Mouse (Mus musculus) neural tube, embryonic 14.5 days (tissue): ENCODE measurements around the gene Trip10. TPM values are rescaled to one million over a fixed set of nuclear protein-coding genes. Genes with fewer than 3 reads are reported as not detected.
A peak's percentile ranks its signal among the peaks of the same experiment; 100 is the strongest.

Source experiments
- ATAC-seq: fragments of 200-750 bp; cut with Nextera tagmentation; 2 replicates; pipeline ENCODE4 v1.8.0; 2017; ENCODE audit warnings: low read depth, mild to moderate bottlenecking, moderate TSS enrichment, moderate library complexity
- H3K27ac ChIP-seq: fragments of 300-500 bp; sonication (generic); 2 replicates; pipeline ENCODE4 v1.5.1; 2014; ENCODE audit warnings: low read depth, mild to moderate bottlenecking, control low read depth, low read length, moderate library complexity, mixed read lengths
- H3K27me3 ChIP-seq: fragments of 300-500 bp; sonication (generic); 2 replicates; pipeline ENCODE4 v1.6.1; 2014; ENCODE audit warnings: low read length; ENCODE audit not compliant: control insufficient read depth, insufficient read depth
- H3K36me3 ChIP-seq: fragments of 300-500 bp; sonication (generic); 2 replicates; pipeline ENCODE4 v1.6.1; 2014; ENCODE audit warnings: low read length, mixed read lengths; ENCODE audit not compliant: control insufficient read depth, insufficient read depth
- H3K4me1 ChIP-seq: fragments of 300-500 bp; sonication (generic); 2 replicates; pipeline ENCODE4 v1.6.1; 2014; ENCODE audit warnings: low read length; ENCODE audit not compliant: control insufficient read depth, insufficient read depth
- H3K4me2 ChIP-seq: fragments of 300-500 bp; sonication (generic); 2 replicates; pipeline ENCODE4 v1.6.1; 2014; ENCODE audit warnings: mild to moderate bottlenecking, low read depth, low read length, control low read depth
- H3K4me3 ChIP-seq: fragments of 300-500 bp; sonication (generic); 2 replicates; pipeline ENCODE4 v1.5.1; 2014; ENCODE audit warnings: low read depth, low read length, control low read depth, mixed read lengths
- H3K9ac ChIP-seq: fragments of 300-500 bp; sonication (generic); replicated peaks from 2 replicates; pipeline ENCODE4 v1.6.1; 2014; ENCODE audit warnings: low read depth, mild to moderate bottlenecking, control low read depth, low read length, mixed read lengths
- H3K9me3 ChIP-seq: fragments of 300-500 bp; sonication (generic); 2 replicates; pipeline ENCODE4 v1.6.1; 2016; ENCODE audit warnings: low read length; ENCODE audit not compliant: control insufficient read depth
- WGBS: fragments of 180-500 bp; shearing (Covaris S2); extraction: QIAGEN DNeasy Blood & Tissue Kit; methylation state at CpG from one replicate; pipeline ENCODE4 v1.1.7; 2014; 5-methylcytosine and 5-hydroxymethylcytosine counted together
- polyA plus RNA-seq: library from polyadenylated mRNA; unstranded; fragments of >200 nt; fragmentation: Nextera tagmentation; extraction: Ambion mirVana; gene quantifications from 2 replicates; pipeline ENCODE4 v1.2.1, GENCODE M21; 2014

Gene Trip10
- polyA plus RNA-seq, result 5.4 and 9.0 TPM in 2 replicates

GRCm38 (mm10) chr17:57249186-57250181 is at the start of gene Trip10:
TSS of gene Trip10 (plus strand) at chr17:57249455.
- Histone ChIP-seq H3K36me3 (no peaks in the 10 kb centered on the region), H3K4me3 (peak within 1 kb of the TSS; percentile 52)
- ATAC-seq, result peak; percentile 7; the same call in 1 of the 2 replicates

GRCm38 (mm10) chr17:57201841-57202724 is 47.2 kb upstream of the Trip10 start:
- Histone ChIP-seq H3K9me3 (no peaks in the 10 kb centered on the region), H3K4me2 (no peak overlapping the region), H3K27me3 (no peaks in the 10 kb centered on the region), H3K27ac (no peak overlapping the region), H3K9ac (no peak overlapping the region), H3K36me3 (no peaks in the 10 kb centered on the region), H3K4me1 (no peaks in the 10 kb centered on the region), H3K4me3 (no peak overlapping the region)
- ATAC-seq, result no peak
- WGBS, result 86% methylated on average over 10 of the region's 10 CpGs

More at GRCm38 (mm10) chr17:57249186-57250181, at the start of gene Trip10:
- Histone ChIP-seq H3K27me3 (no peaks in the 10 kb centered on the region), H3K9me3 (no peaks in the 10 kb centered on the region), H3K27ac (peak within 1 kb of the TSS; percentile 55), H3K9ac (peak within 1 kb of the TSS; percentile 46; the same call in 1 of the 2 replicates), H3K4me1 (peaks cover 15% of the 10 kb centered on the region; the same call in 1 of the 2 replicates), H3K4me2 (peak within 1 kb of the TSS; percentile 89)
- WGBS, result under 1% methylated on average over 48 of the region's 52 CpGs

GRCm38 (mm10) chr17:57207938-57208337 is 41.3 kb upstream of the Trip10 start:
- 90% methylated on average over 3 of the region's 3 CpGs for WGBS
- ATAC-seq, result no peak
- Histone ChIP-seq H3K27ac (no peak overlapping the region), H3K27me3 (no peaks in the 10 kb centered on the region), H3K4me1 (no peaks in the 10 kb centered on the region), H3K36me3 (no peaks in the 10 kb centered on the region), H3K9ac (no peak overlapping the region), H3K4me3 (no peak overlapping the region), H3K9me3 (no peaks in the 10 kb centered on the region), H3K4me2 (no peak overlapping the region)

- Histone ChIP-seq H3K9ac (no peak overlapping the region), H3K4me1 (no peaks in the 10 kb centered on the region), H3K27ac (no peak overlapping the region), H3K4me3 (no peak overlapping the region), H3K4me2 (no peak overlapping the region), H3K36me3 (no peaks in the 10 kb centered on the region), H3K9me3 (no peaks in the 10 kb centered on the region), H3K27me3 (no peaks in the 10 kb centered on the region)
- ATAC-seq, result no peak
- 76% methylated on average over 4 of the region's 4 CpGs for WGBS
Measured at GRCm38 (mm10) chr17:57209330-57209729, 39.9 kb upstream of the Trip10 start.

GRCm38 (mm10) chr17:57211501-57211900 is 37.8 kb upstream of the Trip10 start:
- Histone ChIP-seq H3K27ac (no peak overlapping the region), H3K27me3 (no peaks in the 10 kb centered on the region), H3K4me3 (no peak overlapping the region), H3K9me3 (no peaks in the 10 kb centered on the region), H3K9ac (no peak overlapping the region), H3K4me1 (no peaks in the 10 kb centered on the region), H3K4me2 (no peak overlapping the region), H3K36me3 (no peaks in the 10 kb centered on the region)
- WGBS, result 76% methylated on average over 9 of the region's 9 CpGs
- no peak for ATAC-seq

- peak; percentile 87 for ATAC-seq
- Histone ChIP-seq H3K27ac (no peak overlapping the region), H3K4me1 (no peaks in the 10 kb centered on the region), H3K9me3 (no peaks in the 10 kb centered on the region), H3K9ac (0 out of 2 replicates have a peak overlapping the region, but pooled peaks have one; percentile 8), H3K4me3 (no peak overlapping the region), H3K36me3 (no peaks in the 10 kb centered on the region), H3K27me3 (no peaks in the 10 kb centered on the region), H3K4me2 (0 out of 2 replicates have a peak overlapping the region, but pooled peaks have one; percentile 21)
- 52% methylated on average over 13 of the region's 13 CpGs for WGBS
Measured at GRCm38 (mm10) chr17:57214676-57215387, 34.4 kb upstream of the Trip10 start.

- Histone ChIP-seq H3K4me3 (no peak overlapping the region), H3K4me2 (no peak overlapping the region), H3K36me3 (no peaks in the 10 kb centered on the region), H3K27ac (no peak overlapping the region), H3K27me3 (no peaks in the 10 kb centered on the region), H3K9me3 (no peaks in the 10 kb centered on the region), H3K9ac (no peak overlapping the region), H3K4me1 (no peaks in the 10 kb centered on the region)
- no peak for ATAC-seq
- 80% methylated on average over 12 of the region's 12 CpGs for WGBS
Measured at GRCm38 (mm10) chr17:57218335-57218900, 30.8 kb upstream of the Trip10 start.

GRCm38 (mm10) chr17:57219167-57219883 is 29.9 kb upstream of the Trip10 start:
- Histone ChIP-seq H3K4me2 (no peak overlapping the region), H3K27ac (no peak overlapping the region), H3K36me3 (no peaks in the 10 kb centered on the region), H3K4me1 (no peaks in the 10 kb centered on the region), H3K9ac (no peak overlapping the region), H3K9me3 (no peaks in the 10 kb centered on the region), H3K27me3 (no peaks in the 10 kb centered on the region), H3K4me3 (no peak overlapping the region)
- ATAC-seq, result no peak
- WGBS, result 27% methylated on average over 11 of the region's 11 CpGs
